Mouse (Mus musculus) brain, embryonic 14.5 days (tissue): ENCODE measurements around the gene Hmx1.

Experiments
- CTCF ChIP-seq: fragments of 200-500 bp; IDR thresholded peaks from 2 replicates; pipeline ENCODE4 v1.5.1; 2012; ENCODE audit warnings: inconsistent platforms, mild to moderate bottlenecking, moderate library complexity, borderline replicate concordance; ENCODE audit not compliant: insufficient read depth, insufficient read length; ENCODE audit errors: extremely low read depth
- POLR2A ChIP-seq: fragments of 200-500 bp; IDR thresholded peaks from 2 replicates; pipeline ENCODE4 v1.6.1; 2012; ENCODE audit warnings: mild to moderate bottlenecking, inconsistent platforms, borderline replicate concordance; ENCODE audit not compliant: poor library complexity, insufficient read depth, insufficient read length, severe bottlenecking; ENCODE audit errors: extremely low read depth

GRCm38 (mm10) chr5:35379815-35380214, 9.1 kb upstream of the Hmx1 start:
- TF ChIP-seq POLR2A, result no peak
- TF ChIP-seq CTCF, result peak; percentile 91
